In genomic region chr9:123238256-123239045, GRCm38 (mm10) we compare ENCODE assay signal across 8 mouse cellular contexts. TPM values are rescaled to one million over a fixed set of nuclear protein-coding genes. Genes with fewer than 3 reads are reported as not detected.
DNase-seq lines count a peak whose midpoint lies in the region; ATAC-seq and TF ChIP-seq lines count a peak whose summit lies in the region.

No protein-coding gene starts in this region.

- WGBS in hindbrain, embryonic 13.5 days = 48% methylated on average over 4 of the region's 4 CpGs
- 51% methylated on average over 4 of the region's 4 CpGs for WGBS in hindbrain, embryonic 10.5 days
- 20% methylated on average over 4 of the region's 4 CpGs for WGBS in embryonic facial prominence, embryonic 14.5 days
- 88% methylated on average over 4 of the region's 4 CpGs for WGBS in thymus, adult 2 months

- ATAC-seq in hindbrain, embryonic 13.5 days (ENCODE audit: low FRiP score) = no peak
- peak; percentile 53 for ATAC-seq in embryonic facial prominence, embryonic 14.5 days (ENCODE audit: low read depth)

- H3K27ac ChIP-seq in hindbrain, embryonic 13.5 days = peak overlapping the region; percentile 55
- no peak overlapping the region for H3K27ac ChIP-seq in hindbrain, embryonic 10.5 days
- H3K27ac ChIP-seq in embryonic facial prominence, embryonic 14.5 days (replicated peaks; ENCODE audit: low read depth, low read length) = peak overlapping the region; percentile 22
- H3K27ac ChIP-seq in thymus, adult 2 months (ENCODE audit: control insufficient read depth, insufficient read depth, low read length) = no peak overlapping the region

- H3K36me3 ChIP-seq in hindbrain, embryonic 13.5 days = no peaks in the 10 kb centered on the region
- no peaks in the 10 kb centered on the region for H3K36me3 ChIP-seq in hindbrain, embryonic 10.5 days
- H3K36me3 ChIP-seq in embryonic facial prominence, embryonic 14.5 days (ENCODE audit: control insufficient read depth, insufficient read depth, low read length) = no peaks in the 10 kb centered on the region
- H3K36me3 ChIP-seq in thymus, adult 2 months (ENCODE audit: control insufficient read depth, insufficient read depth, low read length) = no peaks in the 10 kb centered on the region

- no peak overlapping the region for H3K9ac ChIP-seq in hindbrain, embryonic 13.5 days
- no peak overlapping the region for H3K9ac ChIP-seq in embryonic facial prominence, embryonic 14.5 days (ENCODE audit: low read depth, low read length)

- 0 out of 2 replicates have a peak, but pooled peaks cover 3% of the 10 kb centered on the region for H3K27me3 ChIP-seq in hindbrain, embryonic 13.5 days
- no peaks in the 10 kb centered on the region for H3K27me3 ChIP-seq in hindbrain, embryonic 10.5 days (ENCODE audit: insufficient read depth, poor library complexity, severe bottlenecking)
- no peaks in the 10 kb centered on the region for H3K27me3 ChIP-seq in embryonic facial prominence, embryonic 14.5 days (replicated peaks; ENCODE audit: control insufficient read depth, insufficient read depth, low read length)
- no peaks in the 10 kb centered on the region for H3K27me3 ChIP-seq in thymus, adult 2 months (ENCODE audit: control insufficient read depth, insufficient read depth, low read length)

- DNase-seq in hindbrain, embryonic 10.5 days (ENCODE audit: low spot score) = no peak
- peak; percentile 25 for DNase-seq in 3134 (ENCODE audit: extremely low read depth, insufficient read length, low spot score)
- DNase-seq in embryonic facial prominence, embryonic 14.5 days (ENCODE audit: low spot score) = peak; percentile 66
- DNase-seq in kidney, postnatal 14 days = peak; percentile 29
- DNase-seq in thymus, adult 2 months = no peak
- no peak for DNase-seq in cerebellum, adult 8-10 months
- no peak for DNase-seq in urinary bladder, postnatal 10 days (ENCODE audit: low spot score)

- peaks cover 13% of the 10 kb centered on the region for H3K4me1 ChIP-seq in hindbrain, embryonic 13.5 days (replicated peaks)
- peaks cover 18% of the 10 kb centered on the region for H3K4me1 ChIP-seq in hindbrain, embryonic 10.5 days (replicated peaks)
- H3K4me1 ChIP-seq in embryonic facial prominence, embryonic 14.5 days (ENCODE audit: control insufficient read depth, insufficient read depth, low read length) = peaks cover 17% of the 10 kb centered on the region
- peaks cover 8% of the 10 kb centered on the region for H3K4me1 ChIP-seq in thymus, adult 2 months (replicated peaks; ENCODE audit: control insufficient read depth, insufficient read depth, low read length)

- TF ChIP-seq CTCF in thymus, adult 2 months (IDR thresholded peaks at IDR 0.05; ENCODE audit: borderline replicate concordance, control insufficient read depth, extremely low read depth, insufficient read depth, low read length, poor library complexity) = no peak

- H3K4me3 ChIP-seq in hindbrain, embryonic 13.5 days = no peak overlapping the region
- no peak overlapping the region for H3K4me3 ChIP-seq in hindbrain, embryonic 10.5 days
- H3K4me3 ChIP-seq in embryonic facial prominence, embryonic 14.5 days (ENCODE audit: low read depth, low read length) = no peak overlapping the region
- H3K4me3 ChIP-seq in thymus, adult 2 months (ENCODE audit: control insufficient read depth, insufficient read depth, low read length) = no peak overlapping the region

- TF ChIP-seq POLR2A in thymus, adult 2 months (IDR thresholded peaks at IDR 0.05; ENCODE audit: control insufficient read depth, extremely low read depth, insufficient read depth, low read length, poor library complexity) = no peak

- H3K9me3 ChIP-seq in hindbrain, embryonic 13.5 days = no peaks in the 10 kb centered on the region
- H3K9me3 ChIP-seq in hindbrain, embryonic 10.5 days = no peaks in the 10 kb centered on the region
- H3K9me3 ChIP-seq in embryonic facial prominence, embryonic 14.5 days (ENCODE audit: control insufficient read depth, low read length) = no peaks in the 10 kb centered on the region

- H3K4me2 ChIP-seq in hindbrain, embryonic 13.5 days = no peak overlapping the region
- no peak overlapping the region for H3K4me2 ChIP-seq in embryonic facial prominence, embryonic 14.5 days (ENCODE audit: low read depth, low read length)

RNA-seq across cellular contexts. Expression of gene Tmem158, which starts 22.1 kb away (rescaled TPM):
- polyA plus RNA-seq in hindbrain, embryonic 13.5 days (2015; fragmentation: Nextera tagmentation; extraction: Ambion mirVana) = 22.0 and 24.5 TPM in 2 replicates
- polyA plus RNA-seq in hindbrain, embryonic 10.5 days (2016; fragmentation: Nextera tagmentation; extraction: Ambion mirVana) = 4.4 and 6.3 TPM in 2 replicates
- 13.1 and 15.4 TPM in 2 replicates for polyA plus RNA-seq in embryonic facial prominence, embryonic 14.5 days (2014; fragmentation: Nextera tagmentation; extraction: Ambion mirVana)
- polyA plus RNA-seq in thymus, adult 2 months (2012; rRNA removed) = 14.1 and 22.0 TPM in 2 replicates

RNA-seq across cellular contexts. Expression of gene Cdcp1, which starts 22.6 kb away (rescaled TPM):
- 0.09 and 0.16 TPM in 2 replicates for polyA plus RNA-seq in hindbrain, embryonic 13.5 days (2015; fragmentation: Nextera tagmentation; extraction: Ambion mirVana)
- polyA plus RNA-seq in hindbrain, embryonic 10.5 days (2016; fragmentation: Nextera tagmentation; extraction: Ambion mirVana) = 1.9 and 3.5 TPM in 2 replicates
- polyA plus RNA-seq in embryonic facial prominence, embryonic 14.5 days (2014; fragmentation: Nextera tagmentation; extraction: Ambion mirVana) = 7.1 and 8.0 TPM in 2 replicates
- polyA plus RNA-seq in thymus, adult 2 months (2012; rRNA removed) = 8.3 and 10.3 TPM in 2 replicates

Comparison
In these comparisons a context has a peak if more than half of its experiments do, and no peak if none do; other contexts are left out.
1. H3K27ac ChIP-seq: peak in hindbrain, embryonic 13.5 days (single experiment) and embryonic facial prominence, embryonic 14.5 days (single experiment); none in hindbrain, embryonic 10.5 days (single experiment) and thymus, adult 2 months (single experiment).
2. DNase-seq: peak in 3134 (single experiment), embryonic facial prominence, embryonic 14.5 days (single experiment) and kidney, postnatal 14 days (single experiment); none in hindbrain, embryonic 10.5 days (single experiment), thymus, adult 2 months (single experiment), cerebellum, adult 8-10 months (single experiment) and urinary bladder, postnatal 10 days (single experiment).